Mouse (Mus musculus) forebrain, embryonic 11.5 days (tissue): ENCODE data around the gene Cdc14b. TPM values are rescaled to one million over a fixed set of nuclear protein-coding genes. Genes with fewer than 3 reads are reported as not detected.

Experiments used
- ATAC-seq: fragments of 200-750 bp; cut with Nextera tagmentation; replicated peaks from 2 replicates; pipeline ENCODE4 v1.8.0; 2017; ENCODE audit warnings: moderate TSS enrichment; ENCODE audit not compliant: low FRiP score
- DNase-seq: peaks from one replicate; pipeline ENCODE4 v3.0.0-alpha.2; 2017; ENCODE audit warnings: low spot score
- H3K27ac ChIP-seq: fragments of 300-500 bp; sonication (generic); 2 replicates; pipeline ENCODE4 v1.5.1; 2014; ENCODE audit warnings: low read depth, low read length
- H3K27me3 ChIP-seq: fragments of 300-500 bp; sonication (generic); 2 replicates; pipeline ENCODE4 v1.6.1; 2014; ENCODE audit warnings: mild to moderate bottlenecking, low read length, mixed read lengths; ENCODE audit not compliant: control insufficient read depth, insufficient read depth
- H3K36me3 ChIP-seq: fragments of 300-500 bp; sonication (generic); 2 replicates; pipeline ENCODE4 v1.6.1; 2014; ENCODE audit warnings: mild to moderate bottlenecking, low read length, moderate library complexity, mixed read lengths; ENCODE audit not compliant: control insufficient read depth, insufficient read depth
- H3K4me1 ChIP-seq: fragments of 300-500 bp; sonication (generic); replicated peaks from 2 replicates; pipeline ENCODE4 v1.6.1; 2014; ENCODE audit warnings: low read length, mixed read lengths; ENCODE audit not compliant: control insufficient read depth, insufficient read depth
- H3K4me2 ChIP-seq: fragments of 300-500 bp; sonication (generic); 2 replicates; pipeline ENCODE4 v1.6.1; 2014; ENCODE audit warnings: low read depth, mild to moderate bottlenecking, low read length, moderate library complexity, mixed read lengths; ENCODE audit not compliant: severe bottlenecking
- H3K4me3 ChIP-seq: fragments of 300-500 bp; sonication (generic); 2 replicates; pipeline ENCODE4 v1.5.1; 2014; ENCODE audit warnings: low read depth, low read length
- H3K9ac ChIP-seq: fragments of 300-500 bp; sonication (generic); 2 replicates; pipeline ENCODE4 v1.6.1; 2014; ENCODE audit warnings: low read length
- H3K9me3 ChIP-seq: fragments of 300-500 bp; sonication (generic); 2 replicates; pipeline ENCODE4 v1.6.1; 2016; ENCODE audit warnings: low read length, mixed read lengths; ENCODE audit not compliant: control insufficient read depth
- WGBS: fragments of 180-500 bp; shearing (Covaris S2); extraction: QIAGEN DNeasy Blood & Tissue Kit; methylation state at CpG from one replicate; pipeline ENCODE4 v1.1.7; 2014; 5-methylcytosine and 5-hydroxymethylcytosine counted together
- polyA plus RNA-seq: library from polyadenylated mRNA; unstranded; fragments of >200 nt; fragmentation: Nextera tagmentation; extraction: Ambion mirVana; gene quantifications from 2 replicates; pipeline ENCODE4 v1.2.1, GENCODE M21; 2014

The Cdc14b gene
- polyA plus RNA-seq, 1 experiment from 2014 or later = 13.7 TPM

- no peak for ATAC-seq
- Histone ChIP-seq H3K36me3 (no peaks in the 10 kb centered on the region), H3K27me3 (no peaks in the 10 kb centered on the region), H3K9me3 (no peaks in the 10 kb centered on the region), H3K4me1 (no peaks in the 10 kb centered on the region), H3K4me3 (no peak overlapping the region), H3K27ac (no peak overlapping the region), H3K4me2 (no peak overlapping the region), H3K9ac (no peak overlapping the region)
- no peak for DNase-seq
- WGBS = 78% methylated on average over 4 of the region's 4 CpGs
Measured at GRCm38 (mm10) chr13:64237000-64237680, 38.0 kb downstream of the Cdc14b start.

GRCm38 (mm10) chr13:64235777-64236176 is 39.3 kb downstream of the Cdc14b start:
- DNase-seq (no peak), ATAC-seq (no peak)
- no peak overlapping the region for H3K4me2 ChIP-seq
- no peaks in the 10 kb centered on the region for H3K9me3 ChIP-seq
- no peaks in the 10 kb centered on the region for H3K4me1 ChIP-seq
- H3K36me3 ChIP-seq = no peaks in the 10 kb centered on the region
- H3K27ac ChIP-seq = no peak overlapping the region
- WGBS = 83% methylated on average over 3 of the region's 3 CpGs
- no peak overlapping the region for H3K9ac ChIP-seq
- H3K27me3 ChIP-seq = no peaks in the 10 kb centered on the region
- H3K4me3 ChIP-seq = no peak overlapping the region

DNA sequence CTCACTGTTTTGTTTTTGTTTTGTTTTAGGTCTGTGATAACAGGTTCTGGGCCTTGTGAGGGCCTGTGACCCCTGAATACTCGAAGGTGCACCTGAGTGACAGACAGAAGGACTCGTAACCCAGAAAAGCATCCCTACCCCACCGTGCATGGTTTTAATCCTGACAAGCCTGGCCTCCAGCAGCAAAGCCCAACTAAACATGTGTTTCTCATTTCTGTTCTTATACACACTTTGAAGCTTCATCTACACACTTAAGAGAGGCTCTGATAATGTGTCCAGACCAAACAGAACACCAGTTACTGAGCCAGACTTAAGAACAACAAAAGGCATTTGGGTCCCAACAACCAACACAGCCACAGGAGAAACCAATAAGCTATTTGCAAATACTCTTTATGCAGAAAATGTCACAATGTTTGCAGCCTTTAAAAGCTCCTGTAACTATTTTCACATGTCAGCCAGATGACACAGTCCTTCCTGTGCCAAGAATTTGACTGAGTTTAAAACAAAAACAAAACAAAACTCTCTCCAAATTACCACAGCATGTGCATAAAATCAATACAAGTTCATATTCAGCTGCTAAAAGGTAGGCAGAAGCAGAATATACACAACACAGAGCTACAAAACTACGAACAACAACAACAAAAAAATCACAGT is 39.9 kb downstream of the Cdc14b start:
- no peaks in the 10 kb centered on the region for H3K4me1 ChIP-seq
- DNase-seq = no peak

GRCm38 (mm10) chr13:64233139-64233538 is 42.0 kb downstream of the Cdc14b start:
- Histone ChIP-seq H3K4me2 (no peak overlapping the region), H3K36me3 (no peaks in the 10 kb centered on the region), H3K9ac (no peak overlapping the region), H3K27me3 (no peaks in the 10 kb centered on the region), H3K9me3 (no peaks in the 10 kb centered on the region), H3K4me1 (no peaks in the 10 kb centered on the region), H3K4me3 (no peak overlapping the region), H3K27ac (no peak overlapping the region)
- ATAC-seq = no peak
- 85% methylated on average over 4 of the region's 4 CpGs for WGBS
- no peak for DNase-seq

More for the DNA sequence above, 39.9 kb downstream of the Cdc14b start:
- ATAC-seq = no peak
- WGBS = 77% methylated on average over 4 of the region's 4 CpGs
- Histone ChIP-seq H3K9me3 (no peaks in the 10 kb centered on the region), H3K4me2 (no peak overlapping the region), H3K27me3 (no peaks in the 10 kb centered on the region), H3K9ac (no peak overlapping the region), H3K27ac (no peak overlapping the region), H3K36me3 (no peaks in the 10 kb centered on the region), H3K4me3 (no peak overlapping the region)

DNA sequence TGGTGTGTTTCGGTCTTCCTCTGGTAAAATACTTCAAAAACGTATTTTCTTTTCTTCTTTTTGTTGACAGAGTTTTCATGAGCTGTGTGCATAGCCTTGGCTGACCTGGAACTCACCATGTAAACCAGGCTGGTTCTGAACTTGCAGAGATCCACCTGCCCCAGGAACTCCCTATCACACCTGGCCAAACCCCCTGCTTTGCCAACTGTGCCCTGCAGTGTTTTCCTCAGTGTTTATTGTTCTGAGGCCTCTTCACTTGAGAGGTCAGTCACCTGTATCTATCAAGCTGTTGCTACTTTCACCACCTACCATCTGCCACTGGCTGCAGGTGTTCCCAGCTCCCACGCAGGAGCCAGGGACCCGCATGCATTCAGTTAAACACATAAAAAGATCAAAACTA is 48.4 kb downstream of the Cdc14b start:
- no peak for DNase-seq
- H3K4me3 ChIP-seq = no peak overlapping the region
- ATAC-seq = no peak
- H3K4me2 ChIP-seq = no peak overlapping the region
- no peaks in the 10 kb centered on the region for H3K4me1 ChIP-seq
- WGBS = 93% methylated on average over 4 of the region's 4 CpGs
- no peaks in the 10 kb centered on the region for H3K27me3 ChIP-seq
- no peaks in the 10 kb centered on the region for H3K9me3 ChIP-seq
- H3K27ac ChIP-seq = no peak overlapping the region
- no peaks in the 10 kb centered on the region for H3K36me3 ChIP-seq
- H3K9ac ChIP-seq = no peak overlapping the region

DNA sequence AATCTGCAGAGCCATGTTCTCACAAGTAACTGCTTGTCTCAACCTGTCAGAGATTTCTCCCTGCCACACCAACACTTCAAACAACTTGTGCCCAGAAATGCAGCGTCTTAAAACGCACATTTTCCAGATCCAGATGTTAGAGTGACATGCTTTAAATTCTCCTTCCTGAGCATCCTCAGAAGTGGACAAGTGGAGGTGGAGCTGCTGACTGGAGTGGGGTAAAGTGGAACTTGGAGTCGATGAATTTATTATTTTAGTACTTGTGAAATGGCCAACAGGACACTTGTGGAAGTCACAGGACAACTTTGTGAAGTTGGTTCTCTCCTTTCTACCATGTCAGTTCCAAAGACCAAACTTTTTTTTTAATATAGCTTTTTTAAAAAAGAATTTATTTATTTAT is 49.4 kb downstream of the Cdc14b start:
- Histone ChIP-seq H3K9ac (no peak overlapping the region), H3K27me3 (no peaks in the 10 kb centered on the region), H3K4me2 (no peak overlapping the region), H3K4me3 (no peak overlapping the region), H3K36me3 (no peaks in the 10 kb centered on the region), H3K27ac (no peak overlapping the region), H3K9me3 (no peaks in the 10 kb centered on the region), H3K4me1 (no peaks in the 10 kb centered on the region)
- no peak for ATAC-seq
- DNase-seq = no peak
- 89% methylated on average over 3 of the region's 3 CpGs for WGBS

- no peaks in the 10 kb centered on the region for H3K9me3 ChIP-seq
- 97% methylated on average over 5 of the region's 5 CpGs for WGBS
- no peak overlapping the region for H3K27ac ChIP-seq
Measured at GRCm38 (mm10) chr13:64214891-64215290, 60.2 kb downstream of the Cdc14b start.

GRCm38 (mm10) chr13:64211995-64212603 is 63.0 kb downstream of the Cdc14b start:
- no peak for ATAC-seq
- no peak for DNase-seq
- no peak overlapping the region for H3K4me3 ChIP-seq
- H3K36me3 ChIP-seq = no peaks in the 10 kb centered on the region
- H3K9ac ChIP-seq = no peak overlapping the region
- no peak overlapping the region for H3K27ac ChIP-seq
- 88% methylated on average over 5 of the region's 5 CpGs for WGBS
- H3K4me2 ChIP-seq = no peak overlapping the region
- H3K27me3 ChIP-seq = no peaks in the 10 kb centered on the region
- H3K9me3 ChIP-seq = no peaks in the 10 kb centered on the region
- H3K4me1 ChIP-seq = no peaks in the 10 kb centered on the region

More at GRCm38 (mm10) chr13:64214891-64215290, 60.2 kb downstream of the Cdc14b start:
- Histone ChIP-seq H3K4me1 (no peaks in the 10 kb centered on the region), H3K27me3 (no peaks in the 10 kb centered on the region), H3K4me2 (no peak overlapping the region), H3K4me3 (no peak overlapping the region), H3K36me3 (no peaks in the 10 kb centered on the region), H3K9ac (no peak overlapping the region)
- DNase-seq = no peak
- ATAC-seq = no peak
